Comparison of ENCODE assay signal across 30 mouse cellular contexts in the genomic region with DNA sequence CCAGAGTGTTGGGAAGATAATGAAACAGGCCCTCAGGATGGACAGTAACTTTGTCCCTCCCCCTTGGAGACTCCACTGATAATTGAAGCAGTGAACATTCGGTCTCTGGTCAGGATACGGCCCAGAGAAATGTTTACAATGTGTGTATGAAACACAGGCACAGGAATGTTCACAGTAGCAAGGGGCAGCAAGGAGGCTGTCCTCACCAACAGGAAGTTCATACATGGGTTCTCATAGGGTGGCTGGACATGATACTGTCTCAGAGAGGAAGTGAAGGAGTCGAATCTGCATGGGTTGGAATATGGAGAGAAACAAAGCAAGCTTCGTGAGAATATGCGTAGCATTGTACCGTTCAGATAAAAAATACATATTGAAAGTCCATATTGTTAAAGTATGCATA.
DNase-seq lines count a peak whose midpoint lies in the region; ATAC-seq and TF ChIP-seq lines count a peak whose summit lies in the region.
"Had no signal": no experiment of that assay in that cellular context is flagged by ENCODE, and none has a peak within 500 bp of the region (broad histone marks: within the 10 kb centered on the region; RNA-seq: fewer than 3 reads in every experiment).

No protein-coding gene starts in this region.

- H3K27me3 ChIP-seq in lung, embryonic 14.5 days (ENCODE audit: insufficient read depth, low read length), result no peaks in the 10 kb centered on the region
- H3K27me3 ChIP-seq in limb, embryonic 12.5 days, result no peaks in the 10 kb centered on the region
- no peaks in the 10 kb centered on the region for H3K27me3 ChIP-seq in intestine, embryonic 16.5 days (replicated peaks; ENCODE audit: control insufficient read depth, insufficient read depth, low read length)
- H3K27me3 ChIP-seq in heart, embryonic 12.5 days (replicated peaks), result no peaks in the 10 kb centered on the region
- H3K27me3 ChIP-seq: embryonic facial prominence, embryonic 13.5 days; forebrain, embryonic 13.5 days had no signal

- no peak overlapping the region for H3K9ac ChIP-seq in lung, embryonic 14.5 days
- no peak overlapping the region for H3K9ac ChIP-seq in limb, embryonic 12.5 days (replicated peaks)
- no peak overlapping the region for H3K9ac ChIP-seq in intestine, embryonic 16.5 days (ENCODE audit: low read depth, low read length)
- H3K9ac ChIP-seq in heart, embryonic 12.5 days, result no peak overlapping the region
- H3K9ac ChIP-seq: embryonic facial prominence, embryonic 13.5 days; forebrain, embryonic 13.5 days; hindbrain, embryonic 13.5 days had no signal

- no peak overlapping the region for H3K27ac ChIP-seq in lung, embryonic 14.5 days (ENCODE audit: low read depth)
- peak overlapping the region; percentile 13; the same call in 1 of the 2 replicates for H3K27ac ChIP-seq in limb, embryonic 12.5 days
- no peak overlapping the region for H3K27ac ChIP-seq in intestine, embryonic 16.5 days (ENCODE audit: low read length)
- no peak overlapping the region for H3K27ac ChIP-seq in heart, embryonic 12.5 days (ENCODE audit: poor library complexity, severe bottlenecking)
- H3K27ac ChIP-seq: embryonic facial prominence, embryonic 10.5 days; embryonic facial prominence, embryonic 13.5 days; forebrain, embryonic 10.5 days; forebrain, embryonic 13.5 days; heart, adult 2 months; heart, embryonic 10.5 days; hindbrain, embryonic 10.5 days; hindbrain, embryonic 13.5 days had no signal

- no peaks in the 10 kb centered on the region; the same call in 1 of the 2 replicates for H3K4me1 ChIP-seq in lung, embryonic 14.5 days (ENCODE audit: insufficient read depth)
- H3K4me1 ChIP-seq in limb, embryonic 12.5 days (replicated peaks), result peaks cover 42% of the 10 kb centered on the region
- no peaks in the 10 kb centered on the region for H3K4me1 ChIP-seq in intestine, embryonic 16.5 days (ENCODE audit: control insufficient read depth, insufficient read depth, low read length)
- H3K4me1 ChIP-seq in heart, embryonic 12.5 days (replicated peaks), result no peaks in the 10 kb centered on the region
- H3K4me1 ChIP-seq: forebrain, embryonic 13.5 days; hindbrain, embryonic 10.5 days; hindbrain, embryonic 13.5 days had no signal

- intact Hi-C loops in heart, postnatal 36 days (cut with DNase I), result no loop called here

- no peak overlapping the region for H3K4me3 ChIP-seq in lung, embryonic 14.5 days (ENCODE audit: low read depth, low read length)
- H3K4me3 ChIP-seq in limb, embryonic 12.5 days (replicated peaks), result no peak overlapping the region
- no peak overlapping the region for H3K4me3 ChIP-seq in intestine, embryonic 16.5 days (ENCODE audit: low read length)
- H3K4me3 ChIP-seq in heart, embryonic 12.5 days, result no peak overlapping the region
- H3K4me3 ChIP-seq: embryonic facial prominence, embryonic 10.5 days; embryonic facial prominence, embryonic 13.5 days; erythroblast, embryonic 14.5 days; forebrain, embryonic 10.5 days; forebrain, embryonic 13.5 days; heart, adult 2 months; heart, embryonic 10.5 days; hindbrain, embryonic 10.5 days; hindbrain, embryonic 13.5 days had no signal

- DNase-seq in lung, embryonic 14.5 days, result peak; percentile 27
- no peak for DNase-seq in lung, postnatal 25 days (ENCODE audit: low spot score)
- DNase-seq in 416B (ENCODE audit: low read depth) (peak; percentile 41), MEL-GATA-1-ER (ENCODE audit: extremely low read depth, low read depth) (peak; percentile 89)
- no peak for DNase-seq in heart, postnatal 36 days
- DNase-seq: adrenal gland, adult 2 months; adrenal gland, postnatal 14 days; cerebellum, adult 11 months; cerebellum, adult 2 months; cerebellum, adult 9-11 months; cerebellum, postnatal 25 days; embryo, embryonic 11 days; gastrocnemius, postnatal 10 days; gastrocnemius, postnatal 36 days; heart, adult 2 months had no signal

- no peak overlapping the region for H3K4me2 ChIP-seq in lung, embryonic 14.5 days
- no peak overlapping the region for H3K4me2 ChIP-seq in limb, embryonic 12.5 days
- no peak overlapping the region for H3K4me2 ChIP-seq in intestine, embryonic 16.5 days (ENCODE audit: low read depth, low read length)
- no peak overlapping the region for H3K4me2 ChIP-seq in heart, embryonic 12.5 days
- H3K4me2 ChIP-seq: embryonic facial prominence, embryonic 13.5 days; forebrain, embryonic 13.5 days; hindbrain, embryonic 13.5 days had no signal

- no peak for ATAC-seq in lung, embryonic 14.5 days (ENCODE audit: insufficient read depth)
- no peak for ATAC-seq in limb, embryonic 12.5 days (ENCODE audit: insufficient number of reproducible peaks, insufficient read depth, low FRiP score, low TSS enrichment, low read depth)
- no peak for ATAC-seq in intestine, embryonic 16.5 days
- ATAC-seq in heart, embryonic 12.5 days (ENCODE audit: insufficient number of reproducible peaks, low FRiP score), result no peak
- ATAC-seq: CD4-positive, CD25-positive, alpha-beta regulatory T cell, adult 4 months; forebrain, embryonic 13.5 days; forebrain, embryonic 16.5 days; hindbrain, embryonic 16.5 days; Patski had no signal

- 52% methylated on average over 6 of the region's 6 CpGs for WGBS in lung, embryonic 14.5 days
- 75% methylated on average over 6 of the region's 6 CpGs for WGBS in limb, embryonic 12.5 days
- WGBS in intestine, embryonic 16.5 days, result 67% methylated on average over 6 of the region's 6 CpGs
- WGBS in heart, embryonic 12.5 days, result 49% methylated on average over 6 of the region's 6 CpGs

- no peaks in the 10 kb centered on the region for H3K9me3 ChIP-seq in lung, embryonic 14.5 days (ENCODE audit: low read depth, low read length)
- H3K9me3 ChIP-seq in limb, embryonic 12.5 days, result no peaks in the 10 kb centered on the region
- no peaks in the 10 kb centered on the region for H3K9me3 ChIP-seq in intestine, embryonic 16.5 days (ENCODE audit: control insufficient read depth, low read length)
- H3K9me3 ChIP-seq in heart, embryonic 12.5 days (replicated peaks), result no peaks in the 10 kb centered on the region
- H3K9me3 ChIP-seq: embryonic facial prominence, embryonic 10.5 days; embryonic facial prominence, embryonic 13.5 days; forebrain, embryonic 10.5 days; forebrain, embryonic 13.5 days; heart, embryonic 10.5 days; hindbrain, embryonic 10.5 days; hindbrain, embryonic 13.5 days had no signal

- H3K36me3 ChIP-seq in lung, embryonic 14.5 days (ENCODE audit: insufficient read depth), result no peaks in the 10 kb centered on the region
- H3K36me3 ChIP-seq in limb, embryonic 12.5 days, result no peaks in the 10 kb centered on the region
- no peaks in the 10 kb centered on the region for H3K36me3 ChIP-seq in intestine, embryonic 16.5 days (ENCODE audit: control insufficient read depth, insufficient read depth, low read length)
- no peaks in the 10 kb centered on the region for H3K36me3 ChIP-seq in heart, embryonic 12.5 days
- H3K36me3 ChIP-seq: embryonic facial prominence, embryonic 10.5 days; embryonic facial prominence, embryonic 13.5 days; forebrain, embryonic 10.5 days; heart, embryonic 10.5 days; hindbrain, embryonic 10.5 days; hindbrain, embryonic 13.5 days had no signal

- TF ChIP-seq CTCF in lung, embryonic 14.5 days (IDR thresholded peaks at IDR 0.05; ENCODE audit: low read depth), result no peak

Comparison
In these comparisons a context has a peak if more than half of its experiments do, and no peak if none do; other contexts are left out.
1. DNase-seq: peak in lung, embryonic 14.5 days (single experiment), 416B (single experiment) and MEL-GATA-1-ER (single experiment); none in lung, postnatal 25 days (single experiment) and heart, postnatal 36 days (0 of 2).